Mouse (Mus musculus) lung, embryonic 14.5 days (tissue): ENCODE measurements at regions not wholly inside any gene's neighbourhood (a gene's known extent, or its start where the extent isn't known, plus 50 kb on each side); places are given as distances from the start of the nearest gene placed in this dataset.
A peak's percentile ranks its signal among the peaks of the same experiment; 100 is the strongest.
"Not testable (repeated sequence)": the region's sequence is repeated elsewhere in the genome, so short reads cannot be mapped to it uniquely, and the experiment has no call there.

Source experiments
- ATAC-seq: fragments of 200-750 bp; cut with Nextera tagmentation; 2 replicates; pipeline ENCODE4 v1.8.0; 2017; ENCODE audit warnings: mild to moderate bottlenecking, moderate TSS enrichment, moderate library complexity; ENCODE audit not compliant: insufficient read depth
- DNase-seq: peaks from one replicate; pipeline ENCODE4 v3.0.0-alpha.2; 2015
- H3K27ac ChIP-seq: fragments of 300-500 bp; sonication (generic); 2 replicates; pipeline ENCODE4 v1.5.1; 2014; ENCODE audit warnings: low read depth, mild to moderate bottlenecking, moderate library complexity
- H3K27me3 ChIP-seq: fragments of 300-500 bp; sonication (generic); 2 replicates; pipeline ENCODE4 v1.6.1; 2014; ENCODE audit warnings: low read length, control low read depth; ENCODE audit not compliant: insufficient read depth
- H3K36me3 ChIP-seq: fragments of 300-500 bp; sonication (generic); 2 replicates; pipeline ENCODE4 v1.6.1; 2014; ENCODE audit warnings: control low read depth; ENCODE audit not compliant: insufficient read depth
- H3K4me1 ChIP-seq: fragments of 300-500 bp; sonication (generic); 2 replicates; pipeline ENCODE4 v1.6.1; 2014; ENCODE audit warnings: antibody characterized with exemption, control low read depth; ENCODE audit not compliant: insufficient read depth
- H3K4me2 ChIP-seq: fragments of 300-500 bp; sonication (generic); 2 replicates; pipeline ENCODE4 v1.6.1; 2014; ENCODE audit warnings: mild to moderate bottlenecking
- H3K4me3 ChIP-seq: fragments of 300-500 bp; sonication (generic); 2 replicates; pipeline ENCODE4 v1.5.1; 2014; ENCODE audit warnings: low read depth, low read length
- H3K9ac ChIP-seq: fragments of 300-500 bp; sonication (generic); 2 replicates; pipeline ENCODE4 v1.6.1; 2014
- H3K9me3 ChIP-seq: fragments of 300-500 bp; sonication (generic); 2 replicates; pipeline ENCODE4 v1.6.1; 2016; ENCODE audit warnings: low read depth, low read length, control low read depth
- CTCF ChIP-seq: IDR thresholded peaks from 2 replicates; pipeline ENCODE4 v1.5.1; 2016; ENCODE audit warnings: antibody characterized with exemption, low read depth
- WGBS: fragments of 180-500 bp; shearing (Covaris S2); extraction: QIAGEN DNeasy Blood & Tissue Kit; methylation state at CpG from one replicate; pipeline ENCODE4 v1.1.7; 2014; 5-methylcytosine and 5-hydroxymethylcytosine counted together

DNA sequence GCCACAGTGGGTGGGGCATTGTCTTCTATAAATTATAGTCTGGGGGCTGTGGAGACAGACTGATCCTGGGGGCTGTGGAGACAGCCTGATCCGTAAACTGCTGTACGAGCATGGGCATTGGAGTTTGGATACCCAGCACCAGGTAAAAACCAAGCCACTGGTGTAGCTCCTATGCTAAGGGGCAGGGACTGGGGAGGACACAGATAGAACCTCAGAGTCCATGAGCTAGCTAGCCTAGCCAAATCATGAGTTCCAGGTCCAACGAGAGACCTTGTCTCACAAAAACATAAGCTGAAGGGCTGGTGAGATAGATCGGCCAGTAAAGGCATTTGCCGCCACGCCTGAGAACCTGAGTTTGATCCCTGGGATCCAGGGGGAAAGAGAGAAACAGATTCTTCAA lies 205.8 kb upstream of the Sesn3 start:
- H3K4me3 ChIP-seq, result no peak overlapping the region
- WGBS, result 95% methylated on average over 6 of the region's 6 CpGs
- TF ChIP-seq CTCF, result no peak

DNA sequence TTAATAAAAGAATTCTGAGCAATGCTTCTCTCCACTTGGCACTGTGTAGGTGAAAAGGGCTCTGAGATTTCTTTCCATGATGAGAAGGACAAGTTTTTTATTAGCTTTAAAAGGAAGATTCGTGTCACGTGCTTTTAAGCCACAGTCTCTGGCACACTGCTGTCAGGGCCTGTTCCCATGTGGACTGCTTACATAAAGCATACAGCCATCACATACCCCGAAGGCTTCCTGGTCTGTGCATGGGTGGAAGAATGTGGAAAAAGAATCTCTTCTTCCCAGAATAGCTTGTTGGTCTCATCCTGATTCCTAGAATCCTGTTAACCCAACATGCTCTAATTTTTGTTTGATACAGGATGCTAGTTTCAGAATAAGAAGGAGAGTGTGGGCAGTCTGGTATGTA lies 205.1 kb upstream of the Sesn3 start:
- Histone ChIP-seq H3K36me3 (no peaks in the 10 kb centered on the region), H3K27ac (no peak overlapping the region), H3K4me2 (no peak overlapping the region), H3K4me3 (no peak overlapping the region), H3K9ac (no peak overlapping the region), H3K9me3 (peaks cover 4% of the 10 kb centered on the region; the same call in 1 of the 2 replicates), H3K27me3 (no peaks in the 10 kb centered on the region), H3K4me1 (no peaks in the 10 kb centered on the region)
- TF ChIP-seq CTCF, result no peak
- 66% methylated on average over 3 of the region's 3 CpGs for WGBS
- ATAC-seq (no peak), DNase-seq (no peak)

More for the DNA sequence above, 205.8 kb upstream of the Sesn3 start:
- H3K4me1 ChIP-seq, result no peaks in the 10 kb centered on the region
- no peak overlapping the region for H3K9ac ChIP-seq
- no peak for DNase-seq
- H3K27me3 ChIP-seq, result no peaks in the 10 kb centered on the region
- no peaks in the 10 kb centered on the region for H3K36me3 ChIP-seq
- H3K27ac ChIP-seq, result no peak overlapping the region
- H3K9me3 ChIP-seq, result peaks cover 4% of the 10 kb centered on the region; the same call in 1 of the 2 replicates
- H3K4me2 ChIP-seq, result no peak overlapping the region
- no peak for ATAC-seq

DNA sequence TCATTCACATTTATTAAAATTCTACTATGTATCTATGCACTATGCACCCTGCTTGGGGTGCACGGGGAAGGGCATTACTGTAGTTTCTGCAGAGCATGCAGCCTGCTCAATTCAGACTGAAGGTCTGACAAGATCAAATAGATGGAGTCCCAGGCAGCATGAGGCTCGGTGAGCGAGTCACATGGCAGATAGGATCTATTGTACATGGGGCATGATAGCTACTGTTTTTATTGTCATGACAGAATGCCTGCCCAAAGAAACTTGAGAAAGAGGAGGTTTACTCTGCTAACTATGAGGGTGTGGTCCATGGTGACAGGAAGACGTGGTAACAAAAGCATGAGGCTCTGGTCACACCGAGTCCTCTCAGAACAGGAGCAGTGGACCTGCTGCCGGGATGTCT lies 203.1 kb upstream of the Sesn3 start:
- Histone ChIP-seq H3K36me3 (no peaks in the 10 kb centered on the region), H3K9ac (no peak overlapping the region), H3K4me2 (no peak overlapping the region), H3K27ac (no peak overlapping the region), H3K4me1 (no peaks in the 10 kb centered on the region), H3K27me3 (no peaks in the 10 kb centered on the region), H3K4me3 (no peak overlapping the region), H3K9me3 (no peaks in the 10 kb centered on the region)
- 76% methylated on average over 6 of the region's 6 CpGs for WGBS
- TF ChIP-seq CTCF, result no peak
- ATAC-seq (no peak), DNase-seq (no peak)

DNA sequence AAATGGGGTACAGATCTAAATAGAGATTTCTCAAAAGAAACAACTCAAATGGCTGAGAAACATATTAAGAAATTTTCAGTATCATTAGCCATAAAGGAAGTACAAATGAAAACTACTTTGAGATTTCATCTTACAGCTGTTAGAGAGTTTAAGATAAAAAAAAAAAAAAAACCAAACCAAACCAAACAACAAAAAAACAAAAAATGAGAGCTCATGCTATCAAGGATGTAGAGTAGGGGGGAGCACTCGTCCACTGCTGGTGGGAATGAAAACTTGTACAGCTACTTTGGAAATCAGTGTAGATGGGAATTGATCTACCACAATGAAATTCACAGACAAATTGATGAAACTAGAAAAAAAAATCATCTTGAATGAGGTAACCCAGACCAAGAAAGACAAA lies 201.9 kb upstream of the Sesn3 start:
- DNase-seq (no peak), ATAC-seq (no peak)
- no peak overlapping the region for H3K27ac ChIP-seq
- TF ChIP-seq CTCF, result no peak
- no peak overlapping the region for H3K4me2 ChIP-seq
- H3K27me3 ChIP-seq, result no peaks in the 10 kb centered on the region
- no peak overlapping the region for H3K4me3 ChIP-seq
- no peaks in the 10 kb centered on the region for H3K36me3 ChIP-seq
- no peak overlapping the region for H3K9ac ChIP-seq
- H3K4me1 ChIP-seq, result no peaks in the 10 kb centered on the region
- WGBS, result 65% methylated on average over 1 of the region's 1 CpGs
- H3K9me3 ChIP-seq, result no peaks in the 10 kb centered on the region

DNA sequence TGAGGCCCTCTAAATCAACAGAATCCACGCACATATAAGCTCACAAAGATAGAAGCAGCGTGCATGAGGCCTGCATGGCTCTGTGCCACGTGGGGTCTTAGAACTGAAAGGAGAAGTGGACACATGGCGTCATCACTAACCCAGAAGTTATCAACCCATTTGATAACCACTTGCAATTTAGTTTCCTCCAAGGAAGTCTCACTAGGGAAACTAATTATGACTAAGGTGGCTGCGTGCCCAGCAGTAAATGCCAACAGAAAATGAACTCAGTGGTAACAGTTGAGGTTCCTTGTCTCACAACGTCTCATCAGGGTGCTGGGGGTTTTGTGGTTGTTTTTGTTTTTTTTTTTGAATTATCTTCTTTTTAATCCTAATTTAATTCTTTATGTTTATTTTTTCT lies 200.6 kb upstream of the Sesn3 start:
- Histone ChIP-seq H3K9me3 (no peaks in the 10 kb centered on the region), H3K27ac (no peak overlapping the region), H3K4me3 (no peak overlapping the region), H3K36me3 (no peaks in the 10 kb centered on the region), H3K27me3 (no peaks in the 10 kb centered on the region), H3K4me1 (no peaks in the 10 kb centered on the region), H3K4me2 (no peak overlapping the region), H3K9ac (no peak overlapping the region)
- WGBS, result 73% methylated on average over 6 of the region's 6 CpGs
- no peak for TF ChIP-seq CTCF
- ATAC-seq (no peak), DNase-seq (no peak)

DNA sequence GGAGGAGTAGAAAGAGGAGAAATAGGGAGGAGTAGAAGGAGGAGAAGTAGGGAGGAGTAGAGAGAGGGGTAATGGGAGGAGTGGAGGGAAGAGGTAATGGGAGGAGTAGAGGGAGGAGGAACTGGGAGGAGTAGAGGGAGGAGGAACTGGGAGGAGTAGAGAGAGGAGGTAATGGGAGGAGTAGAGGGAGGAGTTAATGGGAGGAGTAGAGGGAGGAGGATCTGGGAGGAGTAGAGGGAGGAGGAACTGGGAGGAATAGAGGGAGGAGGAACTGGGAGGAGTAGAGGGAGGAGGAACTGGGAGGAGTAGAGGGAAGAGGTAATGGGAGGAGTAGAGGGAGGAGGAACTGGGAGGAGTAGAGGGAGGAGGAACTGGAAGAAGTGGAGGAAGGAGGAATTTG lies 200.0 kb upstream of the Sesn3 start:
- not testable (repeated sequence) for H3K9me3 ChIP-seq, H3K4me2 ChIP-seq, H3K9ac ChIP-seq, H3K27ac ChIP-seq, H3K27me3 ChIP-seq, H3K4me1 ChIP-seq, ATAC-seq, DNase-seq, H3K4me3 ChIP-seq, H3K36me3 ChIP-seq

DNA sequence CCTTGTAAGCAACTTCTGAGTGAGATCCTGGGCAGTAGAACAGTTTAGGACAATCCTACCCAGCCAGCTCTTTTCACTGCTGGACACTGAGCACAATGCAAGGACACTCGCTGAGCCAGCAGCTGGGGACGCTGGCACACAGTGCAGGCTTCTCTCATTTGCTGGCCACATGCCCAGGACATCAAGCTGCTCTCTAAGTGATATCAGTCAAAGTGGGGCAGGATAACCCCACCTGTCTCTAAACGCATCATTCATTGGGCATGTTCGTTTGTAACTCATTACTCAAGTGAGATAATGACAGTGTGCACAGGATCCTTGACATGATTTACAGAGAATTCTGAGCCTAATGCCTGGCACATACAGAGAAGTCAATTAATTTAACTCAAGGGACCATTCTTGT lies 199.4 kb upstream of the Sesn3 start:
- peak; percentile 76 for DNase-seq
- Histone ChIP-seq H3K4me2 (no peak overlapping the region), H3K27ac (no peak overlapping the region), H3K4me1 (no peaks in the 10 kb centered on the region), H3K36me3 (no peaks in the 10 kb centered on the region), H3K9me3 (no peaks in the 10 kb centered on the region), H3K27me3 (no peaks in the 10 kb centered on the region), H3K4me3 (no peak overlapping the region), H3K9ac (no peak overlapping the region)
- 34% methylated on average over 4 of the region's 4 CpGs for WGBS
- TF ChIP-seq CTCF, result no peak
- peak; percentile 76; the same call in 1 of the 2 replicates for ATAC-seq

DNA sequence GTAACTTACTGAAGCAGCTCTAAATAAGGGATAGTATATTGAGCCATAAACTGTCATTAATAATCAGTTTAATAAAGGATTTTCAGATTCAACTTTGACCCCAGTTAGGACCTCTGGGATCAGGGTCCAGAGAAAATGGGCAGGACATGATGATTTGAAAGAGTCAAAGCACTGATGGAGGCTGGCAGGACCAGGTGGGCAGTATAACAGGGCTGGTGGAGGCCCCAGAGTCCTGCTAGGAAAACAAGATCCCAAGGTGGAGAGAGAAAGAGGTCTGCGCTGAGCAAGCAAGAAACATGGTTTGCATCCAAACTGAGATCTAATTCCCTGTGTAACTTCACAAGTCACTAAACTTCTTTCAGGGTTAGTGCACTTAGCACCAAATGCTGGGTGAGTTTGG lies 199.0 kb upstream of the Sesn3 start:
- Histone ChIP-seq H3K27ac (no peak overlapping the region), H3K27me3 (no peaks in the 10 kb centered on the region), H3K4me3 (no peak overlapping the region), H3K36me3 (no peaks in the 10 kb centered on the region), H3K4me2 (no peak overlapping the region), H3K9me3 (no peaks in the 10 kb centered on the region), H3K9ac (no peak overlapping the region), H3K4me1 (no peaks in the 10 kb centered on the region)
- DNase-seq (no peak), ATAC-seq (no peak)
- WGBS, result 93% methylated on average over 1 of the region's 1 CpGs
- no peak for TF ChIP-seq CTCF
